Mouse (Mus musculus) cerebellum, adult 2 months (tissue): ENCODE results near the gene Slc28a3.

Experiments
- CTCF ChIP-seq: fragments of 200-500 bp; IDR thresholded peaks from 2 replicates; pipeline ENCODE4 v1.5.1; 2011; ENCODE audit warnings: low read depth, mild to moderate bottlenecking, control low read depth, low read length, moderate library complexity, borderline replicate concordance; ENCODE audit not compliant: insufficient read depth
- POLR2A ChIP-seq: fragments of 200-500 bp; IDR thresholded peaks from 2 replicates; pipeline ENCODE4 v1.6.1; 2011; ENCODE audit warnings: low read length, control low read depth, borderline replicate concordance; ENCODE audit not compliant: insufficient read depth

DNA sequence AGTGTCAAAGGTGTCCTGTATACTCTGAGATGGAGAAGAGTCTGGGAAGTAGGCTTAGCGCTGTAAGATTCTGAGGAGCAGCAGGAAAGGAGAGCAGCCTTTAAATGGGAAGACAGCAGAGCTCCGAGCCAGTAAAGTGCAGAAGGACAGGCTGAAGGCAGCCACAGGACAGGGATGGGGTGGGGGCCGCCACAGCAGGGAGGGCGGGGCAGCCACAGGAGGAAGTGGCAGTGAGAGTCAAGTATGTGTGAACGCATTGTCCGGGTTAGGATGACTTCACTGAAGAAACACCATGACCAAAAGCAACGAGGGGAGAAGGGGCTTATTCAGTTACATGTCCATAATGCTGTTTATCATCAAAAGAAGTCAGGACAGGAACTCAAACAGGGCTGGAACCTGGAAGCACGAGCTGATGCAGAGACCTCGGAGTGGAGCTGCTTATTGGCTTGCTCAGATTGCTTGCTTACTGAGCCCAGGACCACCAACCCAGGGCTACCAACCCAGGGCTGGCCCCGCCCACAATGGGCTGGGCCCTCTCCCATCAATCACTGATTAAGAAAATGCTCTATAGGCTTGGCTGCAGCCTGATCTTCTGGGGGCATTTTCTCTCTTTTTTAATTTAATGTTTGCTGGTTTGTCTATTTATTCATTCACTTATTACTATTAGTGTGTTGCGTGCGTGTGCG is 18.8 kb upstream of the Slc28a3 start:
- TF ChIP-seq CTCF (no peak), POLR2A (no peak)
